Mouse (Mus musculus): ENCODE measurements around the gene Zfpl1.

DNA sequence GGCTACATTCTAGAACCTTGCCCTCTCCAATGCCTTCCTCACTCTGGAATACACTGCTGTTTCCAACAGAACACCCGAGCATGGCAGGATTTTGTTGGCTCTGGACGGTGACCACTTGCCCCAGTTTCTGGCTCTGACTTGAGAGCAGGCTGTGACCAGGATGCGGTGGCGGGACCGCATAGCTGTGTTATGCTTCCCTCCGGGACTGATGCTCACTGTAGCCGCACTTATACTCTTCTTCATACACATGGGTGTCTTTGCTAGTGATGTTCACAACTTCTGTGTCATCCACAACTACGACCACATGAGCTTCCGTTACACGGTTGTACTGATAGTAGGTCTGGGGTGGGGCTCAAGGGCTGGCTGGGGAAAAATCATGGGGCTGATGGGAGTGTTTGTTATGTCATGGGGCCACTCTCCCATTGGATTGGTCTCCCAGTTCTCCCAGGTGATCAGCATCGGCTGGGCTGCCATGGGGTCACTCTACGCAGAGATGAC lies 4.7 kb downstream of the Zfpl1 start, which contains the start of gene Tmem262:
- TF ChIP-seq CTCF (IDR thresholded peaks at IDR 0.05; ENCODE audit: extremely low read depth, insufficient read depth, insufficient read length, insufficient replicate concordance): no peak
- no peak for TF ChIP-seq POLR2A (IDR thresholded peaks at IDR 0.05; ENCODE audit: low read depth, low read length)
